Mouse (Mus musculus) hindbrain, embryonic 11.5 days (tissue): ENCODE results near the gene Psmb8. TPM values are rescaled to one million over a fixed set of nuclear protein-coding genes. Genes with fewer than 3 reads are reported as not detected.

Experiments used
- ATAC-seq: fragments of 200-750 bp; cut with Nextera tagmentation; 2 replicates; pipeline ENCODE4 v1.8.0; 2017; ENCODE audit warnings: mild to moderate bottlenecking, moderate TSS enrichment, moderate library complexity; ENCODE audit not compliant: low FRiP score
- DNase-seq: peaks from one replicate; pipeline ENCODE4 v3.0.0-alpha.2; 2015; ENCODE audit warnings: low spot score
- H3K27ac ChIP-seq: fragments of 300-500 bp; sonication (generic); 2 replicates; pipeline ENCODE4 v1.5.1; 2014; ENCODE audit warnings: mild to moderate bottlenecking, low read depth, low read length
- H3K27me3 ChIP-seq: fragments of 300-500 bp; sonication (generic); 2 replicates; pipeline ENCODE4 v1.6.1; 2014; ENCODE audit warnings: mild to moderate bottlenecking, low read length, moderate library complexity, mixed read lengths; ENCODE audit not compliant: control insufficient read depth, insufficient read depth
- H3K36me3 ChIP-seq: fragments of 300-500 bp; sonication (generic); 2 replicates; pipeline ENCODE4 v1.6.1; 2014; ENCODE audit warnings: mild to moderate bottlenecking, low read length, moderate library complexity, mixed read lengths; ENCODE audit not compliant: control insufficient read depth, insufficient read depth
- H3K4me1 ChIP-seq: fragments of 300-500 bp; sonication (generic); replicated peaks from 2 replicates; pipeline ENCODE4 v1.6.1; 2014; ENCODE audit warnings: low read length, mixed read lengths; ENCODE audit not compliant: control insufficient read depth, insufficient read depth
- H3K4me2 ChIP-seq: fragments of 300-500 bp; sonication (generic); replicated peaks from 2 replicates; pipeline ENCODE4 v1.6.1; 2014; ENCODE audit warnings: mild to moderate bottlenecking, low read depth, low read length
- H3K4me3 ChIP-seq: fragments of 300-500 bp; sonication (generic); 2 replicates; pipeline ENCODE4 v1.5.1; 2014; ENCODE audit warnings: low read depth, low read length
- H3K9ac ChIP-seq: fragments of 300-500 bp; sonication (generic); 2 replicates; pipeline ENCODE4 v1.6.1; 2014; ENCODE audit warnings: low read depth, low read length
- H3K9me3 ChIP-seq: fragments of 300-500 bp; sonication (generic); 2 replicates; pipeline ENCODE4 v1.6.1; 2016; ENCODE audit warnings: low read length; ENCODE audit not compliant: control insufficient read depth
- WGBS: fragments of 180-500 bp; shearing (Covaris S2); extraction: QIAGEN DNeasy Blood & Tissue Kit; methylation state at CpG from one replicate; pipeline ENCODE4 v1.1.7; 2014; 5-methylcytosine and 5-hydroxymethylcytosine counted together
- polyA plus RNA-seq: library from polyadenylated mRNA; unstranded; fragments of >200 nt; fragmentation: Nextera tagmentation; extraction: Ambion mirVana; gene quantifications from 2 replicates; pipeline ENCODE4 v1.2.1, GENCODE M21; 2014

The Psmb8 gene
- polyA plus RNA-seq, 1 experiment from 2014 or later = 1.3 TPM

DNA sequence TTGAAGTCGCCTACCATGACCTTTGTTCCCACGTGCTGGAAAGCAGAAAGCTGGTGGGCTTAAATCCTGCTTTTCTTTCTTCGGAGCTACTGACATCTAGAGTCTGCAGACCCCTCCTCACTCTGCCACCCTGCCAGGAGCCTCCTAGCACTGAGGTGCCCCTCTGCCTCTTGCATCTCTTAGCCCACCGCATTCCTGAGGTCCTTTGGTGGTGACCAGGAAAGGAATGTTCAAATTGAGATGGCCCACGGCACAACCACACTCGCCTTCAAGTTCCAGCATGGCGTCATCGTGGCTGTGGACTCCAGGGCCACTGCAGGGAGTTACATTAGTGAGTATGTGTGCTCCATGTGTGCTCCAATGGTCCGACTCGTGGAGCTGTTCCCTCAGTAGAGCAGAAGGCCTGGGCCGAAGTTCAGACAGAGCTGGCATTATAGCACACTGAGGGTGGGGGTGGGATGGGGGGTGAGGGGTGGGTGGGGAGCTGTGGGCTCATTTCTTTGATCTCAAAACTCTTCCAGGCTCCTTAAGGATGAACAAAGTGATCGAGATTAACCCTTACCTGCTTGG is 1.6 kb downstream of the Psmb8 start:
- no peaks in the 10 kb centered on the region for H3K36me3 ChIP-seq
- DNase-seq (no peak), ATAC-seq (no peak)
- H3K4me3 ChIP-seq = no peak overlapping the region
- no peak overlapping the region for H3K4me2 ChIP-seq
- H3K27ac ChIP-seq = no peak overlapping the region
- WGBS = 69% methylated on average over 12 of the region's 12 CpGs
- peaks cover 3% of the 10 kb centered on the region for H3K4me1 ChIP-seq
- no peaks in the 10 kb centered on the region for H3K9me3 ChIP-seq
- peaks cover 49% of the 10 kb centered on the region for H3K27me3 ChIP-seq
- H3K9ac ChIP-seq = no peak overlapping the region

DNA sequence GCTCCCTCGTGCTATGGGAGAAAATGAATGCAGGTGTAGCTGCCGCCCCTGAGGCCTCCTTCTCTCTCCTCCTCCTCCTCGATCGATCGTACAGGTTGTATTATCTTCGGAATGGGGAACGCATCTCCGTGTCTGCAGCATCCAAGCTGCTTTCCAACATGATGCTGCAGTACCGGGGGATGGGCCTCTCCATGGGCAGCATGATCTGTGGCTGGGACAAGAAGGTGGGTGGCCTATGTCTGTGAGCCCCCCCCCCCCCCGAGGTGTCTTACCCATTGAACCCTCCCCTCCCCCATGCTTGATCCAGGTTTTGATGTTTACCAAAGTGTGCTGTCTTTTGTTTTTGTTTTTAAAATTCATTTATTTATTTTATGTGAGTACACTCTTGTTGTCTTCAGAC is 2.5 kb downstream of the Psmb8 start:
- Histone ChIP-seq H3K9ac (no peak overlapping the region), H3K27ac (no peak overlapping the region), H3K9me3 (no peaks in the 10 kb centered on the region), H3K4me2 (no peak overlapping the region), H3K36me3 (no peaks in the 10 kb centered on the region), H3K27me3 (peaks cover 49% of the 10 kb centered on the region), H3K4me3 (no peak overlapping the region), H3K4me1 (peaks cover 8% of the 10 kb centered on the region)
- WGBS = 83% methylated on average over 10 of the region's 10 CpGs
- no peak for DNase-seq
- no peak for ATAC-seq

DNA sequence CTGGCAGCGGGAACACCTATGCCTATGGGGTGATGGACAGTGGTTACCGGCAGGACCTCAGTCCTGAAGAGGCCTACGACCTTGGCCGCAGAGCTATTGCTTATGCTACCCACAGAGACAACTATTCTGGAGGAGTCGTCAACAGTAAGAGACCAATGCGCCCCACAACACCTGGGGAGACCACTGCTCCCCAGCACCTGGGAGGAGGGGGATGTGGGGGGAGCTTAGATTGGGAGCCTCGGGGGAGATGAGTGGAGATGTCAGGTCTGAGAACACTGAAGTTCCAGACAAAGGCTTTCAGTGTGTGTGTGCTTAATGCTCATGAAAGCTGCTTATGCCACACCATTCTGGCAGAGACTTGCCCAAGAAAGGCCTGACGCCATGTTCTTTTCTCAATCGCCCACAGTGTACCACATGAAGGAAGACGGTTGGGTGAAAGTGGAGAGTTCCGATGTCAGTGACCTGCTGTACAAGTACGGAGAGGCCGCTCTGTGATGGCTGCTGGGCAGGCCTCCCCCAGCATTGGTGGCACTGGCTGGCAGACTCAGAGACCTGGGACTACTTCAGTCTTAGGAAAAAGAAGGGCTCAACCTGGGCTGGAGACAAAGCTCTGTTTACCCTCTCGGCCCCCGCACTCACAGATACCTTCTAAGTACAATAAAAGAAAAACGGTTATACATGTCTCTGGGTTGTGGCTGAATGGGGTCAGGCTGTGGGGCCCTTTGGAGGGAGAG is 3.4 kb downstream of the Psmb8 start:
- no peak for DNase-seq
- peaks cover 54% of the 10 kb centered on the region for H3K27me3 ChIP-seq

DNA sequence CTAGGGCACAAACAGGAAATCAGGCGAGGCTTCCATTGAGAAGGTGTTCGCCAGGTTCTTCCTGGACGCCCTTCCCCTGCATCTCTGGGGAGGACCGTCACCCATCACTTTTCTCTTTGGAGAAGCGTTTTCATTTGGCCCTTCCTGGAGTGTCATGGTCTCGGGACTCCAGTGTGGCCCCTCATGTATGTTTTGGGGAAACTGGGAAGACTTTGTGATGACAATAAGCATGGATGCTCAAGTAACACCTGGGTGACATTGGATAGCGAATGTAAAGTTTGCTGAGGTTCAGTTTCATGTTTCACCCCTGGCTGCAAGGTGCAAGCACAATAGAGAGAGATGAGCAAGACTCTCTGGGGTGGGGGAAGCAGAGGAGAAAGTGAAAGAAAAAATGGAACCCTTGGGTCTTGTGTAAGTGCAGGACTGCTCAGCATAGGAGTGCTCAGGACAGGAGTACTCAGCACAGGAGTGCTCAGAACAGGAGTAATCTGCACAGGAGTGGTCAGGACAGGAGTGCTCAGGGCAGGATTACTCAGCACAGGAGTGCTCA is 4.1 kb downstream of the Psmb8 start:
- H3K27ac ChIP-seq = no peak overlapping the region
- ATAC-seq (no peak), DNase-seq (no peak)
- peaks cover 9% of the 10 kb centered on the region for H3K4me1 ChIP-seq
- no peaks in the 10 kb centered on the region for H3K36me3 ChIP-seq
- 76% methylated on average over 7 of the region's 7 CpGs for WGBS
- no peaks in the 10 kb centered on the region for H3K9me3 ChIP-seq
- H3K27me3 ChIP-seq = peaks cover 49% of the 10 kb centered on the region
- no peak overlapping the region for H3K9ac ChIP-seq
- H3K4me3 ChIP-seq = no peak overlapping the region
- H3K4me2 ChIP-seq = no peak overlapping the region

More for the DNA sequence above, 3.4 kb downstream of the Psmb8 start:
- no peak for ATAC-seq
- H3K9ac ChIP-seq = no peak overlapping the region
- H3K9me3 ChIP-seq = no peaks in the 10 kb centered on the region
- peaks cover 9% of the 10 kb centered on the region for H3K4me1 ChIP-seq
- no peak overlapping the region for H3K4me2 ChIP-seq
- no peak overlapping the region for H3K4me3 ChIP-seq
- no peaks in the 10 kb centered on the region for H3K36me3 ChIP-seq
- 88% methylated on average over 16 of the region's 16 CpGs for WGBS
- H3K27ac ChIP-seq = no peak overlapping the region

DNA sequence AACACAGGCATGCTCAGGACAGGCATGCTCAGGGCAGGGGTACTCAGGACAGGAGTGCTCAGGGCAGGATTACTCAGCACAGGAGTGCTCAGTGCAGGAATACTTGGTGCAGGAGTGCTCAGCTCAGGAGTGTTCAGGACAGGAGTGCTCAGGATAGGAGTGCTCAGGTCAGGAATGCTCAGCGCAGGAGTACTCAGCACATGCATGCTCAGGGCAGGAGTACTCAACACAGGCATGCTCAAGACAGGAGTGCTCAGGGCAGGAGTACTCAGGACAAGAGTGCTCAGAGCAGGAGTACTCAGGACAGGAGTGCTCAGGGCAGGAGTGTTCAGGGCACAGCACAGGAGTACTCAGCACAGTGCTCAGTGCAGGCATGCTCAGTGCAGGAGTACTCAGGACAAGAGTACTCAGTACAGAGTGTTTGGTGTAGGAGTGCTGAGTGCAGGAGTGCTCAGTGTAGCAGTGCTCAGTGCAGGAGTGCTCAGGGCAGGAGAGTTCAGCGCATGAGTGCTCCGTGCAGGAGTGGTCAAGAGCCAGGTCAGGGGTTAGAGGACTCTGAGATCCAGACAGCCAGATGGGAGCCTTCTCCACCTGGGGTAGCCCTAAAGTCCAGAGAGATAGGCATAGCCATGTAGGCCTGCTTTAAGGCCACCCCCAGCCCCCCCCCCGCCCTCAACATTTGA is 5.4 kb downstream of the Psmb8 start:
- H3K36me3 ChIP-seq = no peaks in the 10 kb centered on the region
- no peak overlapping the region for H3K4me2 ChIP-seq
- no peaks in the 10 kb centered on the region for H3K9me3 ChIP-seq
- H3K4me3 ChIP-seq = no peak overlapping the region
- DNase-seq (no peak), ATAC-seq (0 out of 2 replicates have a peak, but pooled peaks have one; percentile 35)
- no peak overlapping the region for H3K9ac ChIP-seq
- 77% methylated on average over 4 of the region's 4 CpGs for WGBS
- H3K27me3 ChIP-seq = peaks cover 39% of the 10 kb centered on the region
- peaks cover 9% of the 10 kb centered on the region for H3K4me1 ChIP-seq
- no peak overlapping the region for H3K27ac ChIP-seq

DNA sequence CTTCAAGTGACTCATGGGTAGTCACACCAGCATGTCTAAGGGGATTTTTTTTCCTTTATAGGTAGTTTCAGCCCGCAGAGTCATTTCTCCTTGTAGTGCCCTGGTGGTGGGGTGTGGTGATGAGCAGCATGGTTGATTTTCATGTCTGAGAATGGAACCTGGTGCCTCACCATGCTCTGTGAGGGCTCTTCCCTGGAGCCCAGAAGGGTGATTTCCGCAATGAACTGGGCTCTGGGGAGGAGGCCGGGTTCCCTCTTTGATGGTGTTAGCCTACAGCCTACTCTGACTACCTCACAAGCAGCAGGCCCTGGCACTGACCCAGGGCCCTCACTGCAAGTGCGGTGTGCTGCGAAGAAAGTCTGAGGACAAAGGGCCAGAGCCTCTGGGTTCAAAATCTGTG is 5.9 kb downstream of the Psmb8 start, which contains the start of gene Tap2:
Gene Tap2, plus strand, starts transcription at position 84 of the 400 bp plus-strand sequence.
- peaks cover 34% of the 10 kb centered on the region for H3K27me3 ChIP-seq
- H3K4me1 ChIP-seq = peaks cover 6% of the 10 kb centered on the region; the same call in 1 of the 2 replicates
- H3K4me3 ChIP-seq = peak within 1 kb of the TSS; percentile 61
- no peaks in the 10 kb centered on the region for H3K36me3 ChIP-seq
- peak within 1 kb of the TSS; percentile 39 for H3K9ac ChIP-seq
- no peak within 1 kb of the TSS for H3K27ac ChIP-seq
- WGBS = 59% methylated on average over 5 of the region's 5 CpGs
- no peaks in the 10 kb centered on the region for H3K9me3 ChIP-seq
- ATAC-seq (no peak), DNase-seq (no peak)
- H3K4me2 ChIP-seq = peak within 1 kb of the TSS; percentile 89

DNA sequence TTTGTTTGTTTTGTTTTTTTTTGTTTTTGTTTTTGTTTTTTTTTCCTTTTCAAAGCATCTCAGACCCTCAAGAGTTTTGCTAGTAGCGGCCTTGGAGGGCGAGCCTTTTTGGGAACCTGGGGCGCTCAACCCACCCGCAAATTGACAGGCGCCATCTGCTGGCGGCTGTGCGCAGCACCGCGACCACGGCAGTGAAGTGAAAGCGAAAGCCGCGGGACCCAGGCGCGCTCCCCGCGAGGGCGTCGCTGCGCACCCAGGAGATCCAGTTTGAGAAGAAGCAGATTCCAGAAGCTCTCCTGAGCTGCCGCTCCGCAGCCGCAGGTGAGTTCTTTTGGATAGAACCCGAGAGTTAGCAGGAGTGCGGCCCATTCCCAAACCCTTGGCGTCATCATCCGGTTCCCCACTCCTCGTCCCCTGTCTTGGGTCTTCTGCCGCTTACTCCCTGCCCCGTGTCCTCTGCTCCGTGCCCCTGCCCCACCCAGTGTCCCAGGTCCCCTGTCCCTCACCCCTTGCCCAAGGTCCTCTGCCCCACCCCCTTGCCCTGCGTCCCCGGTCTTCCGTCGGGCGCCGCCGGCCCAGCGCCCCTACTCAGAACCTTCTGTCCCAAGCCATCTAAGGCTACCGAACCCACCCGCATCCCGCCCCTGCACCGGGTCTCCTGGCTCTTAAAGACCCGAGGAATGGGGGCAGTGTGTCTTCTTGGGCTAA is 6.9 kb downstream of the Psmb8 start:
- peaks cover 6% of the 10 kb centered on the region; the same call in 1 of the 2 replicates for H3K4me1 ChIP-seq
- no peaks in the 10 kb centered on the region for H3K9me3 ChIP-seq
- peak overlapping the region; percentile 39 for H3K9ac ChIP-seq
- H3K27me3 ChIP-seq = peaks cover 23% of the 10 kb centered on the region
- peak overlapping the region; percentile 61 for H3K4me3 ChIP-seq
- no peak overlapping the region for H3K27ac ChIP-seq
- H3K36me3 ChIP-seq = no peaks in the 10 kb centered on the region
- under 1% methylated on average over 44 of the region's 44 CpGs for WGBS
- ATAC-seq (no peak), DNase-seq (peak; percentile 90)
- peak overlapping the region; percentile 89 for H3K4me2 ChIP-seq

DNA sequence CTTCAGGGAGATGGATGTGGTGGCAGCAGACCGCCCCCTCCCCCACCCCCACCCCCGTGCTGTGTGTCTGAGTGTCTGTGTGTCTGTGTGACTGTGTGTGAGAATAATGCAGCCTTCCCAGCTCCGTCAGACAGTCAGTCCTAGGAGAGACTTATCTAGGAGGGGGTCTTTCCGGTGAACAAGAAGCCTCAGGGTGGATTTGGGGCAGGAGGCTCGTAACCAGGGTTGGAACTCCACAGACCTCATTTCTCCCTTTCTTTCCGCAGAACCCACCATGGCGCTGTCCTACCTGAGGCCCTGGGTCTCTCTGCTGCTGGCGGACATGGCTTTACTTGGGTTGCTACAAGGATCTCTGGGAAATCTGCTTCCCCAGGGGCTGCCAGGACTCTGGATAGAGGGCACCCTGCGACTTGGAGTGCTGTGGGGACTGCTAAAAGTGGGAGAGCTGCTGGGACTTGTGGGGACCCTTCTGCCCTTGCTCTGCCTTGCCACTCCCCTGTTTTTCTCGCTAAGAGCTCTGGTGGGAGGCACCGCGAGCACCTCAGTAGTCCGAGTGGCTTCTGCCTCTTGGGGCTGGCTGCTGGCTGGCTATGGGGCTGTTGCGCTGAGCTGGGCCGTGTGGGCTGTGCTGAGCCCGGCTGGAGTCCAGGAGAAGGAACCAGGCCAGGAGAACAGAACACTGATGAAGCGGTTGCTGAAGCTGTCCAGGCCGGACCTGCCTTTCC is 7.7 kb downstream of the Psmb8 start:
- Histone ChIP-seq H3K4me2 (peak overlapping the region; percentile 89), H3K9ac (no peak overlapping the region; the same call in 1 of the 2 replicates), H3K27me3 (peaks cover 23% of the 10 kb centered on the region), H3K9me3 (no peaks in the 10 kb centered on the region), H3K4me3 (peak overlapping the region; percentile 61), H3K36me3 (no peaks in the 10 kb centered on the region), H3K27ac (no peak overlapping the region), H3K4me1 (peaks cover 6% of the 10 kb centered on the region; the same call in 1 of the 2 replicates)
- WGBS = 19% methylated on average over 18 of the region's 18 CpGs
- no peak for DNase-seq
- ATAC-seq = no peak
